Mouse (Mus musculus) frontal cortex, adult 2 months (tissue): ENCODE measurements at regions not wholly inside any gene's neighbourhood (a gene's known extent, or its start where the extent isn't known, plus 50 kb on each side); places are given as distances from the start of the nearest gene placed in this dataset.

Experiments used
- DNase-seq, 2 experiments: peaks; one replicate each; pipeline ENCODE4 v3.0.0; 2022; ENCODE audit warnings: low spot score in 1 of 2; ENCODE audit errors: extremely low spot score in 1 of 2

GRCm38 (mm10) chr15:67336294-67337039 lies 835.8 kb upstream of the Lrrc6 start:
- DNase-seq, result no peak

- no peak for DNase-seq
Measured at GRCm38 (mm10) chr15:67332521-67332920, 831.8 kb upstream of the Lrrc6 start.

- no peak for DNase-seq
Measured at GRCm38 (mm10) chr15:67320292-67320691, 819.6 kb upstream of the Lrrc6 start.

- no peak for DNase-seq
Measured at GRCm38 (mm10) chr15:67315202-67315601, 814.5 kb upstream of the Lrrc6 start.

GRCm38 (mm10) chr15:67313648-67314047 lies 812.9 kb upstream of the Lrrc6 start:
- no peak for DNase-seq

GRCm38 (mm10) chr15:67305681-67306080 lies 805.0 kb upstream of the Lrrc6 start:
- DNase-seq, result no peak

GRCm38 (mm10) chr15:67303804-67304203 lies 803.1 kb upstream of the Lrrc6 start:
- no peak for DNase-seq

- no peak for DNase-seq
Measured at GRCm38 (mm10) chr15:67301871-67302363, 801.2 kb upstream of the Lrrc6 start.

GRCm38 (mm10) chr15:67301024-67301423 lies 800.3 kb upstream of the Lrrc6 start:
- no peak for DNase-seq

- DNase-seq, result no peak
Measured at GRCm38 (mm10) chr15:67294797-67295196, 794.1 kb upstream of the Lrrc6 start.

- no peak for DNase-seq
Measured at GRCm38 (mm10) chr15:67289749-67290148, 789.0 kb upstream of the Lrrc6 start.

GRCm38 (mm10) chr15:67284941-67285340 lies 784.2 kb upstream of the Lrrc6 start:
- no peak for DNase-seq

- no peak for DNase-seq
Measured at GRCm38 (mm10) chr15:67283275-67283972, 782.7 kb upstream of the Lrrc6 start.

GRCm38 (mm10) chr15:67278869-67279268 lies 778.2 kb upstream of the Lrrc6 start:
- no peak for DNase-seq

- no peak for DNase-seq
Measured at GRCm38 (mm10) chr15:67275058-67275457, 774.3 kb upstream of the Lrrc6 start.

- DNase-seq, result no peak
Measured at GRCm38 (mm10) chr15:67272397-67272796, 771.7 kb upstream of the Lrrc6 start.

- DNase-seq, result no peak
Measured at GRCm38 (mm10) chr15:67263723-67264122, 763.0 kb upstream of the Lrrc6 start.

GRCm38 (mm10) chr15:67263313-67263712 lies 762.6 kb upstream of the Lrrc6 start:
- DNase-seq, result no peak

GRCm38 (mm10) chr15:67262269-67262668 lies 761.6 kb upstream of the Lrrc6 start:
- DNase-seq, result no peak

- no peak for DNase-seq
Measured at GRCm38 (mm10) chr15:67260666-67261065, 760.0 kb upstream of the Lrrc6 start.

- no peak for DNase-seq
Measured at GRCm38 (mm10) chr15:67249147-67249546, 748.4 kb upstream of the Lrrc6 start.

GRCm38 (mm10) chr15:67248471-67248870 lies 747.8 kb upstream of the Lrrc6 start:
- DNase-seq, result no peak
